Mouse (Mus musculus) urinary bladder, postnatal 4 days (tissue): Measurements from ENCODE around the gene Ffar3.

Experiments used
- DNase-seq, 2 experiments: peaks; one replicate each; pipeline ENCODE4 v3.0.0; 2021 to 2022; ENCODE audit warnings: low spot score in 2 of 2

Ffar3 gene

DNA sequence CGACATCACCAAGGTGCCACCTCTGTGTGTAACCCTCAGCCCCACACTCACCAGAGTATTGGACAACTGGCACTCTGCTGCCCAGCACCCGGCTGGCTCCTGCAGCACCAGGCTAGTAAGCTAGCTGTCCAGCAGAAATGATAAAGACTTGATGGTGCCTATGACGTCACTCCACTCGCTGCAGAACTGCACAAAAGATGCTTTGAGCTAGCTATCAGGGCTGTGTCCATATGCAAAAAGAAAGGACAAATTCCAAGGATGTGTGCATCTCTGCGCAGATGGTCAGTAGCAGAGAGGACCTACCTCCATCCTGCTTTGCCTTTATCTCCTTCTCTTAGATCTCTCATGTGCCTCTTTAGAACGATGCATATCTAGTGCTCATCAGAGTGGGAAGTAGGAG is at the start of gene Ffar3:
TSS of gene Ffar3 (minus strand) at position 101 of the 400 bp plus-strand sequence.
- no peak for DNase-seq

GRCm38 (mm10) chr7:30904042-30904441 is 48.1 kb upstream of the Ffar3 start:
- DNase-seq = no peak

- DNase-seq = no peak
These were observed 39.2 kb upstream of the Ffar3 start for GRCm38 (mm10) chr7:30895217-30895616.

- no peak for DNase-seq
These were observed 36.5 kb upstream of the Ffar3 start for GRCm38 (mm10) chr7:30892515-30892914.

GRCm38 (mm10) chr7:30891746-30892145 is 35.8 kb upstream of the Ffar3 start:
- DNase-seq = no peak

DNA sequence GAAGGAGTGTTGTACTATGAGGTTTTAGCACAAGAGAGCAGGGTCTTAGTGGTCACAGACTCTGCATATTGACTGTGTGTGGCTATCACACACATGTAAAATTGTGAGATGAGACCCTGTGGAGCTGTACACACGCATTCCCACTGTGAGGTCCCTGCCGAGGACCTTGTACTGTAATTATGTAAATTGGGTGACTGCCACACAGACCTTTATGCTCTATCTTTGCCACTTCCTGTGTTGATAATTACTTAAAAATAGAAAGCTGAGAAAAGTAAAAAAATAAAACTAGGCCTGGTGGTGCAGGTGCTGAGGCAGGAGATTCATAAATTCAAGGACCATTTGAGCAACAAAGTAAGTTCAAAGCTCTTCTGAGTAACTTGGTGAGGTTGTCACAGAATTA is 34.7 kb upstream of the Ffar3 start:
- DNase-seq = no peak

DNA sequence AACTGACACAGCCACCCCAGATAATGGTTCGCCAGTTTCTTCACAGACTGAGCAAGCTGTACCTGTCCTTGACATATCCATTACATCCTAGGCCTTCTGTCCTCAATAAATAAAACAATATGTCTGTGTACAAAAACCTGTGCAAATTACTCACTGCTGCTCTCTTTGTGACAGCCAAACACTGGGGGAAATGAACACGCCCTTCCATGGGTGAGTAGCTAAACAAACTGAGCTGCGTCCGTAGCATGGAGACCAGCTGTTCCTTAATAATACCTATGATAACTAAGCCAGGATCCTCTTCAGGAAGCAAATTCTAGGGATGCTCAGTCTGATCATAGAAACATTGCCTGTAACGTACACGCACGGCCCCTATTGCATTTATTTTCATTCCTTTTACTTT is 32.8 kb upstream of the Ffar3 start:
- no peak for DNase-seq

- DNase-seq = no peak
These were observed 31.7 kb upstream of the Ffar3 start for GRCm38 (mm10) chr7:30887568-30888188.

DNA sequence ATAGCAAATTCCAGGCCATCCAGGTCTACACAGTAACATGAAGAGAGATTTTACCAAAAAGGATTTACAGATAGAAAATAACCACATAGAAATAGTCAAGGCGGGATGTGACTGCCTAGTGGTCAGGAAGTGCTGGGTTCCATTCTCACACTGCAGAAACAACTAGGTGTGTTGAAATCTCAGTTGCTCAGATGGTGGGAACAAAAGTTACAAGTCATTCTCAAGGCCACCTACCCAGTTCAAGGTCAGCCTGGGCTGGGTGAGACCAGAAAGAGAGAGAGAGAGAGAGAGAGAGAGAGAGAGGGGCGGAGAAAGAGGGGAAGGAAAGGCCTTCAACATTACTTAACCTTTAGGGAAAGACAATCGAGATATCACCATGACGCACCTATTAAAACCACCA is 30.9 kb upstream of the Ffar3 start:
- no peak for DNase-seq

GRCm38 (mm10) chr7:30884047-30884446 is 28.1 kb upstream of the Ffar3 start:
- DNase-seq = no peak

GRCm38 (mm10) chr7:30881367-30881766 is 25.4 kb upstream of the Ffar3 start:
- no peak for DNase-seq

GRCm38 (mm10) chr7:30880176-30880575 is 24.2 kb upstream of the Ffar3 start, which contains the start of gene Cd22:
TSS of gene Cd22 (minus strand) at chr7:30880342.
- DNase-seq = no peak

- no peak for DNase-seq
These were observed 23.0 kb upstream of the Ffar3 start for GRCm38 (mm10) chr7:30878950-30879349.

DNA sequence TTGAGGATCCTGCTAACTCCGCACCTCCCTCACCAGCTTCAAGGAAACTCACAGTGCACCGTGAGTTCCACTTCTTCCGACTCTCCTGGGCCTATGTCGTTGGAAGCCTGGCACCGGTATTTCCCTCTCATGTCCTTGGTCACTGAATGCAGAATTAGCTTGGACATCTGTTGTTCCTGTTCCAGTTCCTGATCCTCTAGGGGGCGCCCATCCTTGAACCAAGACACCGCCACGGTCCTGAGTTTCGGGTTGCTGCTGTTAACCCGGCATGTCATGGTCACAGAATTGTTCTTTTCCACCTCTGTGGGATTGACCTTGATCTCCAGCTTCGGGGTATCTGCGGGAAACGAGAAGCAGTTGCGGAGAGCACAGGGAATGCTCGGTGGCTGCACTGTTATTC is 17.1 kb upstream of the Ffar3 start:
- DNase-seq = peak; percentile 51 to 79

GRCm38 (mm10) chr7:30863386-30863785 is 7.4 kb upstream of the Ffar3 start:
- no peak for DNase-seq

- DNase-seq = no peak
These were observed 5.5 kb upstream of the Ffar3 start, which contains the start of gene Ffar1 for GRCm38 (mm10) chr7:30861464-30861863. TSS of gene Ffar1 (minus strand) at chr7:30861564.

- peak; percentile 46 to 67 for DNase-seq
These were observed 3.8 kb upstream of the Ffar3 start for GRCm38 (mm10) chr7:30859635-30860402.

DNA sequence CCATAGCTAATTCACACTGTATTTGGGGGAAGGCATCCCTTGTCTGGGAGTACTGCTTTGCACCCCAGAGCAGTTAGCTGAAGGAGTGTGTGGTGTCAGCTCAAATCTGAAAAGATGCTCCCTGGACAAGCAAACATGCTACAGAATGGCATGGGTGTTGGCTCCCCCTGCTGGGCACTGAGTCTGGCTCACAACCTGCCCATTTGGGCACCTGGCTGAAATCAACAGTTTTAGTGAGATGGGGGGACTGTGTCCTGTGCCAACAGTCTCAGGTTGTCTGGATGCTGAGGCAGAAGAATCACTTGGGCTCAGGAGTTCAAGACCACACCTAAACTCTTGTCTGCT is 3.3 kb upstream of the Ffar3 start:
- peak; percentile 57 to 83 for DNase-seq

DNA sequence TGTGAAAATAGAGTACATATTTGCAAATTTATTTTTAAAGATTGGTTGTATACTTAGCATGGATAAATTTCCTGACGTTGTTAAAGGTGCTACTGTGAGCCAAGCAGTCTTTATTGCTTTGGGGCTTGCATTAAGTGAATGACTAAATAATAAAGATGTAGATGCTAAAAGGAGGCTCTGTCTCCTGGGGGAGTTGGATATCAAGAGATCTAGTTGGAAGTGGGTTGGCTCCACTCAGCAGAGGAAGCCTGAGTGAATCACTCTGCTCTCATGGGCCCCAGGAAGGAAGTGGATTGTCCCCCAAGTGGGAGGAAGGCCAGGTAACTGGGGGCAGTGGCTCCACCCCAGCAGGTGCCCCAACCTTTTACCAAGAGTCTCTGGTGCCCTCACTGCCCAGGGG is 1.8 kb upstream of the Ffar3 start:
- DNase-seq = no peak

DNA sequence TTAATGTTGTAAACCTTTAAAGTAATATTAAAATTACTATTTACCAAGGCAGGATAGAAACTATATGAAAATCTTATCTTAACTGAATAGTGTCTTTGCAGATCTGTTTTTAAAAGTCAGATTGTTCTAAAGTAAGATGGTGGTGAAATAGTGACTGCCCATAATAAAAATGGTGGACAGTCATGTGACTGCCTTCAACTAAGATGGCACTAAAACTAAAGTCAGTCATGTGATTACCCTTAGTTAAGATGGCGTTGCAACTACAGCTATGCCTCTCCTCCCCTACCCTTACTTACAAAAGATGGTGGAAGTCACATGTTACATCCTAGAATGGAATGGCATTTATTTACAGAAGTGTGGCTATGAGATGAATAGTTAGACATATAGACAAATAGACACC is 4.6 kb downstream of the Ffar3 start:
- no peak for DNase-seq

GRCm38 (mm10) chr7:30847934-30848333 is 8.0 kb downstream of the Ffar3 start:
- DNase-seq = no peak

- no peak for DNase-seq
These were observed 8.6 kb downstream of the Ffar3 start for GRCm38 (mm10) chr7:30847386-30847785.

DNA sequence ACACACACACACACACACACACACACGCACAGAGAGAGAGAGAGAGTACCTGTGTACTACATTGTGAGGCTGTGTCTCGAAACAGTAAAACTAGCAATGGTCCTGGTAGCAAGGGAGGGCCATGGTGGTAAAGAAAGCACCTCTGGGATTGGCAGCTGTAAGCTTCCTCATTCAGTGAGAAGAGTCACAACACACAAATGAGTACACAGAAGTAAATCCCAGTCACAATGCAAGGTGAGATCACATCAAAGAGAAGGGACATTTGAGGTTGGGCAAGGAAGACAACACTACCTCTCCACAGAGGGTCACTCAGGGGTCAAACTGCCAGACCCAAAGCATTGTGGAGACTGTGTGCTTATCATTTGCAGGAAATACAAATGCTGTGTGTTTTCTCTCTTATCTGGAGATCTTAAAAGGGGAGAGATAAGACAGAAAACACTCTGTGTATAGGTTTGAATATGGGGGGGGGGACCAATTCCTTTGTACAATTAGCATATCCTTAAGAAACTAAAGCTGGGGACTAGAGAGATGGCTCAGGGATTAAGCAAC is 9.4 kb downstream of the Ffar3 start:
- no peak for DNase-seq
